Mouse (Mus musculus) intestine, embryonic 14.5 days (tissue): ENCODE data around the gene Sncb. TPM values are rescaled to one million over a fixed set of nuclear protein-coding genes. Genes with fewer than 3 reads are reported as not detected.
A peak's percentile ranks its signal among the peaks of the same experiment; 100 is the strongest.

ENCODE experiments used
- ATAC-seq: fragments of 200-750 bp; cut with Nextera tagmentation; replicated peaks from 2 replicates; pipeline ENCODE4 v1.8.0; 2017; ENCODE audit warnings: low read depth, moderate number of reproducible peaks, moderate TSS enrichment, moderate library complexity; ENCODE audit not compliant: low FRiP score, low TSS enrichment
- DNase-seq: peaks from one replicate; pipeline ENCODE4 v3.0.0-alpha.2; 2018; ENCODE audit warnings: low spot score
- H3K27ac ChIP-seq: fragments of 300-500 bp; sonication (generic); 2 replicates; pipeline ENCODE4 v1.5.1; 2014; ENCODE audit warnings: low read depth, mild to moderate bottlenecking, control low read depth
- H3K27me3 ChIP-seq: fragments of 300-500 bp; sonication (generic); replicated peaks from 2 replicates; pipeline ENCODE4 v1.6.1; 2014; ENCODE audit warnings: low read length, control low read depth; ENCODE audit not compliant: control insufficient read depth, insufficient read depth
- H3K36me3 ChIP-seq: fragments of 300-500 bp; sonication (generic); 2 replicates; pipeline ENCODE4 v1.6.1; 2014; ENCODE audit warnings: low read length, control low read depth; ENCODE audit not compliant: control insufficient read depth, insufficient read depth
- H3K4me1 ChIP-seq: fragments of 300-500 bp; sonication (generic); replicated peaks from 2 replicates; pipeline ENCODE4 v1.6.1; 2014; ENCODE audit warnings: low read length, control low read depth, mixed read lengths; ENCODE audit not compliant: control insufficient read depth, insufficient read depth
- H3K4me2 ChIP-seq: fragments of 300-500 bp; sonication (generic); 2 replicates; pipeline ENCODE4 v1.6.1; 2014; ENCODE audit warnings: low read length
- H3K4me3 ChIP-seq: fragments of 300-500 bp; sonication (generic); 2 replicates; pipeline ENCODE4 v1.5.1; 2014; ENCODE audit warnings: low read depth, low read length, control low read depth, mixed read lengths
- H3K9ac ChIP-seq: fragments of 300-500 bp; sonication (generic); 2 replicates; pipeline ENCODE4 v1.6.1; 2014; ENCODE audit warnings: mild to moderate bottlenecking, low read length
- H3K9me3 ChIP-seq: fragments of 300-500 bp; sonication (generic); 2 replicates; pipeline ENCODE4 v1.6.1; 2016; ENCODE audit warnings: low read length, control low read depth; ENCODE audit not compliant: control insufficient read depth
- WGBS: fragments of 180-500 bp; shearing (Covaris S2); extraction: QIAGEN DNeasy Blood & Tissue Kit; methylation state at CpG from one replicate; pipeline ENCODE4 v1.1.7; 2014; 5-methylcytosine and 5-hydroxymethylcytosine counted together
- polyA plus RNA-seq: library from polyadenylated mRNA; unstranded; fragments of >200 nt; fragmentation: Nextera tagmentation; extraction: Ambion mirVana; gene quantifications from 2 replicates; pipeline ENCODE4 v1.2.1, GENCODE M21; 2014

Gene Sncb
- polyA plus RNA-seq, 1 experiment from 2014 or later = 0.18 TPM

GRCm38 (mm10) chr13:54726131-54726530 lies 40.3 kb downstream of the Sncb start:
- no peak overlapping the region for H3K4me2 ChIP-seq
- H3K4me1 ChIP-seq = no peaks in the 10 kb centered on the region
- no peaks in the 10 kb centered on the region for H3K27me3 ChIP-seq
- no peaks in the 10 kb centered on the region for H3K9me3 ChIP-seq
- no peak overlapping the region for H3K4me3 ChIP-seq
- DNase-seq = no peak
- no peak overlapping the region for H3K27ac ChIP-seq
- 68% methylated on average over 11 of the region's 11 CpGs for WGBS
- ATAC-seq = no peak
- no peaks in the 10 kb centered on the region for H3K36me3 ChIP-seq
- H3K9ac ChIP-seq = no peak overlapping the region

GRCm38 (mm10) chr13:54723143-54723542 lies 43.3 kb downstream of the Sncb start:
- Histone ChIP-seq H3K36me3 (no peaks in the 10 kb centered on the region), H3K9ac (no peak overlapping the region), H3K27ac (no peak overlapping the region), H3K9me3 (no peaks in the 10 kb centered on the region), H3K4me2 (no peak overlapping the region), H3K4me1 (no peaks in the 10 kb centered on the region), H3K27me3 (no peaks in the 10 kb centered on the region), H3K4me3 (no peak overlapping the region)
- 90% methylated on average over 3 of the region's 3 CpGs for WGBS
- no peak for ATAC-seq
- DNase-seq = no peak

- ATAC-seq = 0 out of 2 replicates have a peak, but pooled peaks have one; percentile 55
- Histone ChIP-seq H3K4me2 (no peak overlapping the region), H3K27ac (no peak overlapping the region), H3K9ac (no peak overlapping the region), H3K9me3 (no peaks in the 10 kb centered on the region), H3K4me1 (no peaks in the 10 kb centered on the region), H3K4me3 (no peak overlapping the region), H3K27me3 (no peaks in the 10 kb centered on the region), H3K36me3 (no peaks in the 10 kb centered on the region)
- WGBS = 1% methylated on average over 5 of the region's 5 CpGs
- no peak for DNase-seq
These were observed 49.5 kb downstream of the Sncb start for GRCm38 (mm10) chr13:54716916-54717315.

GRCm38 (mm10) chr13:54714996-54715395 lies 51.4 kb downstream of the Sncb start:
- Histone ChIP-seq H3K4me1 (no peaks in the 10 kb centered on the region), H3K9ac (no peak overlapping the region), H3K27me3 (no peaks in the 10 kb centered on the region), H3K27ac (no peak overlapping the region), H3K4me2 (no peak overlapping the region), H3K36me3 (no peaks in the 10 kb centered on the region), H3K4me3 (no peak overlapping the region), H3K9me3 (no peaks in the 10 kb centered on the region; the same call in 1 of the 2 replicates)
- ATAC-seq (no peak), DNase-seq (no peak)
- 55% methylated on average over 10 of the region's 10 CpGs for WGBS

GRCm38 (mm10) chr13:54714393-54714792 lies 52.0 kb downstream of the Sncb start:
- Histone ChIP-seq H3K4me1 (no peaks in the 10 kb centered on the region), H3K9me3 (no peaks in the 10 kb centered on the region; the same call in 1 of the 2 replicates), H3K4me3 (no peak overlapping the region), H3K27me3 (no peaks in the 10 kb centered on the region), H3K27ac (no peak overlapping the region), H3K36me3 (no peaks in the 10 kb centered on the region), H3K4me2 (no peak overlapping the region), H3K9ac (no peak overlapping the region)
- no peak for DNase-seq
- 45% methylated on average over 4 of the region's 4 CpGs for WGBS
- no peak for ATAC-seq

GRCm38 (mm10) chr13:54710866-54711265 lies 55.5 kb downstream of the Sncb start:
- WGBS = 84% methylated on average over 3 of the region's 3 CpGs
- H3K4me1 ChIP-seq = no peaks in the 10 kb centered on the region
- no peaks in the 10 kb centered on the region for H3K27me3 ChIP-seq
- H3K36me3 ChIP-seq = no peaks in the 10 kb centered on the region
- no peak overlapping the region for H3K4me3 ChIP-seq
- H3K9ac ChIP-seq = no peak overlapping the region
- ATAC-seq = no peak
- no peak overlapping the region for H3K27ac ChIP-seq
- DNase-seq = no peak
- no peaks in the 10 kb centered on the region; the same call in 1 of the 2 replicates for H3K9me3 ChIP-seq
- no peak overlapping the region for H3K4me2 ChIP-seq

Other genes with a start within 250 kb of the Sncb start
- gene 4833439L19Rik, start 201.2 kb downstream of the Sncb start, polyA plus RNA-seq = 128 and 136 TPM in 2 replicates
- gene Arl10, start 191.6 kb downstream of the Sncb start, polyA plus RNA-seq = 25.4 and 26.4 TPM in 2 replicates
- 78.8 and 91.5 TPM in 2 replicates for gene Nop16, start 176.5 kb downstream of the Sncb start, polyA plus RNA-seq
- gene Higd2a, start 176.4 kb downstream of the Sncb start, polyA plus RNA-seq = 221 and 239 TPM in 2 replicates
- gene Cltb, start 155.3 kb downstream of the Sncb start, polyA plus RNA-seq = 43.6 and 49.6 TPM in 2 replicates
- gene Faf2, start 144.8 kb downstream of the Sncb start, polyA plus RNA-seq = 95.3 and 103 TPM in 2 replicates
- gene Rnf44, start 72.7 kb downstream of the Sncb start, polyA plus RNA-seq = 91.7 and 102 TPM in 2 replicates
- gene Cdhr2, start 65.1 kb downstream of the Sncb start, polyA plus RNA-seq = 8.9 and 11.8 TPM in 2 replicates
- gene Gprin1, start 16.7 kb downstream of the Sncb start, polyA plus RNA-seq = 0.60 and 0.81 TPM in 2 replicates
- not detected in 2 replicates for gene Eif4e1b, start 17.4 kb upstream of the Sncb start, polyA plus RNA-seq
- 9.4 and 10.0 TPM in 2 replicates for gene Tspan17, start 22.8 kb upstream of the Sncb start, polyA plus RNA-seq
- 3.1 and 3.6 TPM in 2 replicates for gene Unc5a, start 182.8 kb upstream of the Sncb start, polyA plus RNA-seq